8 mouse cellular contexts compared by ENCODE assay signal in genomic region chr6:148211897-148212680, GRCm38 (mm10). TPM values are rescaled to one million over a fixed set of nuclear protein-coding genes. Genes with fewer than 3 reads are reported as not detected.
DNase-seq lines count a peak whose midpoint lies in the region; ATAC-seq lines count a peak whose summit lies in the region.

Gene Ergic2, minus strand, starts transcription at chr6:148212374.

- H3K27me3 ChIP-seq in hindbrain, embryonic 12.5 days = no peaks in the 10 kb centered on the region

- H3K4me1 ChIP-seq in hindbrain, embryonic 12.5 days = peaks cover 14% of the 10 kb centered on the region

- peak within 1 kb of the TSS; percentile 68 for H3K4me2 ChIP-seq in hindbrain, embryonic 12.5 days (replicated peaks)

- peak within 1 kb of the TSS; percentile 95 for H3K4me3 ChIP-seq in hindbrain, embryonic 12.5 days

- H3K9ac ChIP-seq in hindbrain, embryonic 12.5 days = peak within 1 kb of the TSS; percentile 96

- WGBS in hindbrain, embryonic 12.5 days = under 1% methylated on average over 61 of the region's 61 CpGs

- peak; percentile 100 for DNase-seq in NIH3T3 (ENCODE audit: low read depth)
- DNase-seq in cerebellum, postnatal 10 days = peak; percentile 98 to 99
- peak; percentile 96 for DNase-seq in frontal cortex, postnatal 10 days (ENCODE audit: low spot score in 2 of 2)
- peak; percentile 96 to 99 for DNase-seq in layer of hippocampus, postnatal 14 days (ENCODE audit: low spot score in 2 of 2)
- peak; percentile 99 for DNase-seq in lung, postnatal 14 days
- peak; percentile 98 for DNase-seq in retina, adult 2 months (ENCODE audit: low read depth, low spot score)
- peak; percentile 90 to 92 for DNase-seq in thymus, postnatal 36 days

- H3K9me3 ChIP-seq in hindbrain, embryonic 12.5 days (replicated peaks) = no peaks in the 10 kb centered on the region

- H3K36me3 ChIP-seq in hindbrain, embryonic 12.5 days = no peaks in the 10 kb centered on the region

- peak within 1 kb of the TSS; percentile 93 for H3K27ac ChIP-seq in hindbrain, embryonic 12.5 days

- ATAC-seq in hindbrain, embryonic 12.5 days (ENCODE audit: low FRiP score) = peak; percentile 99

RNA-seq across cellular contexts. Expression of gene Ergic2, which starts in this region (rescaled TPM):
- polyA plus RNA-seq in hindbrain, embryonic 12.5 days (2016; fragmentation: Nextera tagmentation; extraction: Ambion mirVana) = 220 and 242 TPM in 2 replicates
- total RNA-seq in layer of hippocampus, postnatal 14 days (2021) = 10 to 100 TPM; 70.4 to 71.2 TPM

Comparison
In these comparisons a context has a peak if more than half of its experiments do, and no peak if none do; other contexts are left out.
1. Peak in every context shown above with its lines: DNase-seq, ATAC-seq, H3K4me3 ChIP-seq and H3K27ac ChIP-seq.